Mouse (Mus musculus) heart, postnatal 25 days (tissue): ENCODE measurements around the gene Gm10643. TPM values are rescaled to one million over a fixed set of nuclear protein-coding genes. Genes with fewer than 3 reads are reported as not detected.

Source experiments
- microRNA-seq: library from miRNA; unstranded; fragments of <30 nt; microRNA quantifications from one replicate; pipeline ENCODE4 v1.2.0, GENCODE M21; 2022
- total RNA-seq, 2 experiments: library from RNA; stranded (reverse); gene quantifications; 2 replicates each; pipeline ENCODE4 v1.2.3; 2021

Gene Gm10643
- total RNA-seq, 2 experiments from 2014 or later = 3.2 to 3.3 TPM

Small RNA genes within 50 kb of the gene (microRNA-seq; reads per million reads assigned to microRNA genes)
- gene Mir709 = not detected

Other genes starting within 250 kb of the Gm10643 start
- 10 to 100 TPM; 12.7 to 17.8 TPM for gene Adgrl1, start 165.0 kb downstream of the Gm10643 start, total RNA-seq
- gene Gm10644, start 109.9 kb downstream of the Gm10643 start, total RNA-seq = under 1 TPM; 0.61 to 0.70 TPM
- 1 to 10 TPM; 1.1 to 1.7 TPM for gene Asf1b, start 109.6 kb downstream of the Gm10643 start, total RNA-seq
- 100 to 1,000 TPM; 353 to 360 TPM for gene Prkaca, start 92.1 kb downstream of the Gm10643 start, total RNA-seq
- 10 to 100 TPM; 27.4 to 30.9 TPM for gene Samd1, start 67.5 kb downstream of the Gm10643 start, total RNA-seq
- under 1 TPM in 1 of 2 experiments, not detected in 1; 0.26 TPM for gene 1700067K01Rik, start 63.6 kb downstream of the Gm10643 start, total RNA-seq
- 1 to 10 TPM; 2.8 to 3.1 TPM for gene 2210011C24Rik, start 53.0 kb downstream of the Gm10643 start, total RNA-seq
- gene Palm3, start 43.7 kb downstream of the Gm10643 start, total RNA-seq = under 1 TPM; 0.28 to 0.36 TPM
- gene Il27ra, start 22.5 kb downstream of the Gm10643 start, total RNA-seq = 1 to 10 TPM; 4.0 to 4.2 TPM
- gene Rln3, start 20.1 kb downstream of the Gm10643 start, total RNA-seq = not detected
- 1 to 10 TPM; 8.5 to 9.7 TPM for gene Rfx1, start 1.7 kb upstream of the Gm10643 start, total RNA-seq
- gene Dcaf15, start 39.6 kb upstream of the Gm10643 start, total RNA-seq = 1 to 10 TPM; 5.9 to 7.2 TPM
- gene Podnl1, start 60.9 kb upstream of the Gm10643 start, total RNA-seq = not detected
- gene Cc2d1a, start 82.8 kb upstream of the Gm10643 start, total RNA-seq = 10 to 100 TPM; 10.3 to 11.8 TPM
- gene 4930432K21Rik, start 82.9 kb upstream of the Gm10643 start, total RNA-seq = under 1 TPM; 0.10 to 0.28 TPM
- 1 to 10 TPM in 1 of 2 experiments, under 1 TPM in 1; 0.73 to 1.4 TPM for gene Nanos3, start 120.1 kb upstream of the Gm10643 start, total RNA-seq
- gene Zswim4, start 171.9 kb upstream of the Gm10643 start, total RNA-seq = 1 to 10 TPM; 8.2 to 8.8 TPM
- gene D8Ertd738e, start 184.6 kb upstream of the Gm10643 start, total RNA-seq = 100 to 1,000 TPM; 227 to 240 TPM
- gene Mri1, start 192.2 kb upstream of the Gm10643 start, total RNA-seq = 10 to 100 TPM; 10.2 to 10.3 TPM
- 10 to 100 TPM in 1 of 2 experiments, 1 to 10 TPM in 1; 9.2 to 10.3 TPM for gene Ccdc130, start 205.2 kb upstream of the Gm10643 start, total RNA-seq